Mouse (Mus musculus) C2C12 (cell line): Measurements from ENCODE around the gene Mipep.

Experiments
- CEBPB ChIP-seq: IDR thresholded peaks from one replicate; pipeline ENCODE4 v1.6.1; 2011; ENCODE audit warnings: low read depth, mild to moderate bottlenecking, control low read depth, moderate library complexity
- CTCF ChIP-seq: IDR thresholded peaks from one replicate; pipeline ENCODE4 v1.5.1; 2011; ENCODE audit not compliant: control insufficient read depth, insufficient read depth, insufficient read length
- MAX ChIP-seq: IDR thresholded peaks from one replicate; pipeline ENCODE4 v1.6.1; 2011; ENCODE audit warnings: mild to moderate bottlenecking, control low read depth
- MYOD1 ChIP-seq: IDR thresholded peaks from one replicate; pipeline ENCODE4 v1.6.1; 2011; ENCODE audit warnings: low read depth; ENCODE audit not compliant: control insufficient read depth, insufficient read length
- MYOG ChIP-seq: IDR thresholded peaks from one replicate; pipeline ENCODE4 v1.6.1; 2011; ENCODE audit not compliant: control insufficient read depth, insufficient read length; ENCODE audit errors: extremely low read depth
- USF1 ChIP-seq: IDR thresholded peaks from one replicate; pipeline ENCODE4 v1.6.1; 2011; ENCODE audit warnings: low read depth, mild to moderate bottlenecking, control low read depth, moderate library complexity

- TF ChIP-seq CTCF (no peak), MAX (no peak), MYOG (no peak), USF1 (no peak), MYOD1 (no peak), CEBPB (no peak)
Measured at GRCm38 (mm10) chr14:60839654-60840053, 55.3 kb downstream of the Mipep start.
